Mouse (Mus musculus) lung, postnatal 36 days (tissue): ENCODE data around the gene Atp1b1.

ENCODE experiments used
- DNase-seq: peaks from one replicate; pipeline ENCODE4 v3.0.0; 2022; ENCODE audit warnings: mixed read lengths

Atp1b1 gene

DNA sequence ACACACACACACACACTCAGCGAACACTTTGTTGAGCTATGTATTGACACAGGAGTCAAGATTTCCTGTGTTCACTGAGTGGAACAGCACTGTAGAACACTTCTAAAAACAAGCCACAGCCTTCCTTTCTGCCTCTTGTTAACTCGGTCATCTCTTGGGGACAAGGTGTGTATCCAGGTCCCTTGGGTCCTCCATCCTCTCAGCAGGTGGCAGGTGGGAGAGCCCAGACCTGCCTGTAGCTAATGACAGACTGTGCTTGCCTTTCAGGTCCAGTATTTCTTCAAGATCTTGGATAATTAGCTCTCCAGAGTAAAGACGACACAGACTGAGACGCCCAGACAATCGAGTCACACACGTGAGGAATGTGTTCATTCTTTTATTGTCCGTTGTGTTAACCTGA is 21.4 kb downstream of the Atp1b1 start:
- no peak for DNase-seq

DNA sequence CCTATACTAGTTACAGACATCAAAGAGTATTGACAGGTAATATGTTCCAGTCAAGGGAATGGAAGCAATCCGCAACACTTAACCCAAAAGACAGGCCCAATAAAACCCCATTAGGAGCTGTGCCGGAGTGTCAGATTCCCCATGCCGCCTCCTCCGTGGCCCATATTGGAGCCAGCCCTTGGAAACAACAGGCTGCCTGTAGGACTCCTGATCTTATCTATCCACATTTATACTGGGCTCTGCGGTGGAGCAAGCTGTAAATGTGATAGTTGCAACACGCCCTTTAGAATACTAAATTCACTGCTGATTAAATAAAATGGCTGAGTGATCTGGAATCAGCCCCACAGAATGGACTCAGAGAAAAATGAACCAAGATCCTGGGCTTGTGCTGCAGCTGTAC is 24.1 kb downstream of the Atp1b1 start:
- no peak for DNase-seq

DNA sequence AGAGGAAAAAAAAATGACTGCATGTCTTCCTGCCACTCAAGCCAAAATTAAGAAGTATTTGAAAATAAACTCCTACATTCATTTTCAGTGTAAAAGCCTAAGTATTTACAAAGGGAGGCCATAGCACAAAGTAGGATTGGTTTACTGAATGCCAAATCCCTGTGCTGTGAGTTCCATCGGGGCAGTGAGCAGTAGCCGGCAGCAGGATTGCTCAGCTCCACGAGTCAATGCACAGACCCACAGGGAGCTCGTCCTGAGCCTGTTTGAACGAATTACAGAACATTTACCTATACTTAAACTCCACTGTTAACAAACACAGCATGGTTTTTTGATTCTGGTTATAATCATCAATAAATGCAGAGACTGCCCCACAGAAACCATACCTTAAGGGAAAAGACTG is 25.5 kb downstream of the Atp1b1 start:
- DNase-seq: no peak

DNA sequence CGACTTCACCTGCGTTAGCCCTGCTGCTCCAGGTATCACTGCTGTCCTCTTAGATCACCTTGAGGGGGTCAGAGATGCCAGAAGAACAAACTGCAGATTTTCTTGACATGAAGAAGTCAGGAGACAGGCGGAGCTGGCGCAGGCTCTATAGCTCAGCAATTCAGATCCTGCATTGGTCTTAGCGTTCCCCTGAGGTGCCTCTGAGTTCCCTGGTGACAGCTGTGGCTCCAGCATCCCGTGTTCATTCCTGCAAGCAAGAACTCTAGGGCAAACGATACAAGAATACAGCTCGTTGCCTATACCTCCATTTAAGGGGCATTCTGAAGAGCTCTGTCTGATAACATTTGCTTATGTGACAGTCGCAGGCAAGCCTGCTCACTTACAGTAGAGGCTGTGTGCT is 29.5 kb downstream of the Atp1b1 start:
- no peak for DNase-seq

DNA sequence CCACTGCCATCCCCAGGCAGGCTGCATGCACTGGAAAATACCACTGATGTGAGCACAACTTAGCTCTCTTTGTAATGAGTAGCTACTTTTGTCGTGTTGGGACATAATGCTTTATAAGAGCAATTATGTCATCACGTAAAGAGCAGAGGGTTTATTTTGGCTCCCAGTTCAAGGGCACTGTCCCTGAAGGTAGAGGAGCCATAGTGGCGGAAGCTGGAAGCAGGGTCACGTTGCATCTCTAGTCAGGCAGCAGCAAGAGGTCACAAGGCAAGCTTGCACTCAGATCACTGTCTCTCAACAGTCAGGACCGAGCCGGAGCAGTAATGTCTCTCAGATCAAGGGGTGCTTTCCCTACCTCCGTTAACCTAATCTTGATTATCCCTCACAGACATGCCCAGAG is 30.4 kb downstream of the Atp1b1 start:
- no peak for DNase-seq

DNA sequence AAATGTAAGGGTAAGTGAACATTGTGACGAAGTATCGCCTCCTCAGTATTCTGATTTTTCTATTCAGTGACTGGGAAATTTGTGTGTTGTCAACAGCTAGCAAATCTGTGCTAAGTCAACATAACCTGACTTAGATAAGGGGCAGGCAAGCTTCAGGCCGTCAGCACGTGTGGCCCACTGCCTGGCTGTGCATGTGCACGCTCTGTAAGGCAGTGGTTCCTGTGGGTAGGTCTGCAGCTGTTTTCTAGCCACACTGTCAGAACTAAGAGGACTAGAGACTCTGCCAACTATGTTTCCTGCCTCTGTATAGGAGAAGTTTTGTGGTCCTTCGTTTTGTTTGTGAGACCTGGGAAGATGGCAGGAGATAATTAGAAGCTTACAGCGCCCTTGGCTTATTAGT is 31.9 kb downstream of the Atp1b1 start:
- DNase-seq: no peak

DNA sequence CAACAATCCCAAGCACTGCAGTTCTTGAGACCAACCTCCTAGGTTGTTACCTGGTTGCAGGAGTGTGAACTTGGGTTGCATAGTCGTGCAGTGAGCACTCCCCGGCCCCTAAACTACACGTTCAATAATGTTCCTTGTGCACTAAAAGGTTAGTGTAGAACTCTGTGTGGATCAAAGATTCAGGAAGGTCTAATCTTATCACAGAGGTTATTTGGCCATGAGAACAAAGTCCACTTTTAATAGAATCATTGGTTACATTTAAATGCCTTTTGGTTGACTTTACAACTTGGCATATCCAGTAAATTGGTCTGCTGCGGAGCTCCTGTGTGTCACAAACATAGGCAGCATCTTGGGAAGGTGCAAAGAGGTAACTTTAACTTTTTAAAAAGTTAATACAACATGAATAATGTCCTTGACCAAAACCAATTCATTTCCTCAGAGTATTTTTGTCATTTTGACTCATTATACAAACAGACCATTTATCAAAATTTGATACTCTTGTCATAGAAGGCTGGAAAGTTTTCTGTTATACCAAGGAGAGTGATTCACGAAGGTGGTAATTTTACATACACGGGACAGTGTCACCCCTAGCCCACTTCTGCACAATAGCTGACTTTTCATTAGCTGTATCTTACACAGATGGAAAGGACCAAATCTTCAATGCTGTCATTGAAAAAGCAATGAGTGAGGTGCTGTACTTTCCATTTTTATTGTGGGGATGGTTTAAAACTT is 37.4 kb downstream of the Atp1b1 start:
- DNase-seq: no peak

DNA sequence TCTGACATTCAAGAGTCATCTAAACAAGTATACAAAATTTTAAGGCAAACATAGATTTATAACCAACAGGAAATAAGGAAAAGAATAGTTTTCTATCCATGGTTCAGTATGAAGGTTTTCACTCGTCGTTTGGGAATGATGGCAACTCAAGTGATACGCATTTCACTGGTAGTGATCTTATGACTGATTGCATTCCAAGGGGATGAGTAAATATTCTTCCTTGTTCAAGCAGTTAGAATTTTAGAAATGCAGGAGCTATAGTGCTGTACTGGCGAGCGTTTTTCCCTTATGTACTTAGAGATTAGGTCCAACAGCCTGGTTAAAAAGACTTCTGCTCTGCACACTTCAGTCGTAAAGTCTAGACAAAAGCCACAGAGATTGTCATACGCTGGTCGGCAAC is 38.8 kb downstream of the Atp1b1 start:
- DNase-seq: no peak

DNA sequence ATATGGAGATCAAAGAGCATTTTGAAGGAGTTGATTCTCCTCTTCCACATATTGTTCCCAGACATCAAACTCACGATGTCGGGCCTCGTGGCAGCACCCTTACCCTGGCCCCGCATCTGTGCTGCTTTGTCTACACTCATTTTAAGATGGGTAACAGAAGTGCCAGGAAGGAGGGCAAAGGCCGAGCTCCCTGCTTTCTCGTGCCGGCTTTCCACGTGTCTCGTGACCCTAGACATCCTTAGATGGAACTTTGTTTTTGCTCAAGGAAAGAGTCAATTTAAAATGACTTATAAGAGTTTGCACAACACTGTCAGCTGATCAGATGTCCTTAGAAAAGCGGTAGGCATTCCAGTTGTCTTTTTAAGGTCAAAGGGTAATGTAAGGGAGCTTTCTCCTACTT is 39.8 kb downstream of the Atp1b1 start:
- DNase-seq: no peak

DNA sequence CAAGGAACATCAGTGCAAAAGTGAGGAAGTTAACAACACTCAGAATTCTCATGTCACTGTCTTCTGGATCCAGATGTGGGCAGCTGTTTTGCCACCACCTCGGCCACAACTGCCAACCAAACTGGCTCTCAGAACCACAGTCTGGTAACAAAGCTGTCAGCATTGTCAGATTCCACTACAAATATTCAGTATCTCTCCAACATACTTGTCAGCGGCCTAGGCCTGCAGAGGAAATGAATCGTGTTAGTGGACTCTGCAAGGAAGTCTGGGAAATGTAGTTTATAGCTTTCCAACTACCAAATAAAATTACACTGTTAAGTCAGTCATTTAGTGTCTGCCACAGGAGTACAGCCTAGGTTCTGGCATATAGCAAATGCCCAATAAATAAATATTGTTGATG is 40.6 kb downstream of the Atp1b1 start:
- no peak for DNase-seq

DNA sequence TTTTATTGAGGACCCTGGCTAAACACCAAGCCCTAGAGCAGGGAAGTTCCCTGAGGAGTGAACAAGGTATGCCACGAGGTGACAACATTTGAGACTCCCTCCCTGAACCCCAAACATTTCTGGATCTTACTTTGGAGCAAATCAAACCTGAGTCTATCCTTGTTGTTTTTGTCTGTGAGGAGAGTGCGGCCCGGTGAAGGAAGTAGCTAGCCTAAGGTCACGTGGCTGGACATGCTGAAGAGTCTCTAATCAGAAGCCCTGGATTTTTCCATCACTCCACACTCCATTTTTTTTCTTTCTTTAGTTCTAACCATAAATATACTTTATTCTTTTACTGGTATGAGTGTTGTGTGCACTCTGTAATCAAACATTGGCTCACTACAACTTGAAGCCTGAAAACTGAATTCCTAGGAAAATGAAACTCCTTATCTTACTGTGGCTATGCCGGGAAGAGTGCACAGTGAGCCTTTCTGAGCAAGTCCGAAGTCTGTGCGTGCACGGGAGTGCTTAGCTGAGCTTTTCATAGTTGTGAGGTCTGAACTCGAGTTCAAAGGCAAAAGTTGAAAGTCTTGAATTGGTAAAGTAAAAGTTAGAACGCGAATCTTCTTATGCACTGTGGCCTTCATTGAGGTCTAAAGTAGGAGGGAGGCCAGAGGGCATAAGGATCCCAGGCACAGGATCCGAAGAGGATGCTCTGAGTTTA is 41.3 kb downstream of the Atp1b1 start:
- DNase-seq: no peak

DNA sequence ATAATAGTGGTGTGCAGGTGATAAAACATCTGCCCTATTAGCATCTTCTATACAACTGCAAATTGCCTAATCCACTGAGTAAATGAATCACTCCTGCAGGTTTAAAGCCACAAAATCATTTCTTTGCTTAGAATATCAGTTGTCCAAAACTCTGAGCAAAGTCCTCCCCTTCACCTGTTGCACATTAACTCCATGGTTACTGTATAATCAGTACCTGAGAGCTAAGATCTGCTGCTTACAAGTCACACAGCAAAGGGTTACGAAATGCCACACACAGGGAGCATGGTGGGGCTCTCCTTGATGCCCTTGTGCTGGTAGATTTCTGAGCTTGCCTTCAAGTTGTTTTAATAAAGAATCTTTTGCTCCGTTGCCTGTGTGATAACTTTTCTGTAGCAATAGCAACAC is 42.8 kb downstream of the Atp1b1 start:
- DNase-seq: no peak

DNA sequence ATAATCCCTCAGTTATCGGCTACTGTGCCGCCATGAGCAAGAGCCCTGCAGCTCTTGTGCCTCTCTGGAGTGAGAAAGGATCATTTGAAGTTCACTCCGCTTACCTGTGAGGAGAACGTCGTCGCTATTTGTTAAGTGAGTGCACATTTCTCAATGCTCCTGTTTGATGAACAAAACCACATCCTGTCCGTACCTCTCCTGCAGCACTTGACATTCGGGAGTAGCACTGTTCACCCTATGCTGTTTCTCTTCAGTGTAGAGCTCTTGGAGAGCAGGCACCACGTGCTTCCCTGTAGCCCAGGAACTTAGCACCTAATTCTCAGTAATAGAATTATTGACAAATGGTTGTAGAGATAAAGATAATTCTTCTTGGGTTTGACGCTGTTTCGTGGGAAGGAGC is 44.5 kb downstream of the Atp1b1 start:
- DNase-seq: peak; percentile 65

DNA sequence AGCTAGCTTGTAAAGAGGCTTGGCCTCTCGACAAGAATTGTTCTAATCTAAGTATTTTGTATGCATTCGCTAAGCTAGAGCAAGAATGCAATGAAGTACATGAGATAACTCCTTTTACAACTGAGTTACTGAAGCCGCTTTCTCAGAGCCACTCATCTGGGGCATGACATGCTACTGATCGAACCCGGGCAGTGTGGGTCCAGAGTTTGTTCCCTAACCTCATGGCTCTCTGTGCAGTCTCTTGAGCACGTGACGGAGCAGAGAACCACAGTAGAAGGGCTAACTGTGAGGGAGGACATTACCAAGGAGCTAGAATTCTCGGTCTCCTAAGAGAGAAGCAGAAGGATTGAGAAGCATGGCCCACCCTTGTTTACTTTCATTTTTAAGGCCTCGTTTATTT is 45.2 kb downstream of the Atp1b1 start:
- no peak for DNase-seq

DNA sequence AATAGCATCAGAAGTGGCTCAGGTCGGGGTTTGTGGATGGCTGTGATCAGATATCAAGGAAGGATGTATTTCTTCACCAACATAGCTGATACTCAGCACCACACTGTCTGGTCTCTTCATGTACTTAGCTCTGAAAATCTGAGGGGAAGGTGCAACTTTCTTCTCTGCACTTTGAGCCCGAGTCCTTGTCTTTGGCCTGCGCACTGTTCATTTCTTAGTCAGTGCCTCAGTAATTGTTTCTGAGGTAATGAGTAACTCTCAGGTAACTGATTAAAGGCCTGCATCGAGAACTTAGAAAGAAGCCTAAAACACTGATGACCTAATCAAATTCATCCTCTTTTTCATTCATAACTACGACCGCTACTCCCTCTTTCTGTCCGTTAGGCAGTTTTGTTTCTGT is 46.8 kb downstream of the Atp1b1 start:
- no peak for DNase-seq

DNA sequence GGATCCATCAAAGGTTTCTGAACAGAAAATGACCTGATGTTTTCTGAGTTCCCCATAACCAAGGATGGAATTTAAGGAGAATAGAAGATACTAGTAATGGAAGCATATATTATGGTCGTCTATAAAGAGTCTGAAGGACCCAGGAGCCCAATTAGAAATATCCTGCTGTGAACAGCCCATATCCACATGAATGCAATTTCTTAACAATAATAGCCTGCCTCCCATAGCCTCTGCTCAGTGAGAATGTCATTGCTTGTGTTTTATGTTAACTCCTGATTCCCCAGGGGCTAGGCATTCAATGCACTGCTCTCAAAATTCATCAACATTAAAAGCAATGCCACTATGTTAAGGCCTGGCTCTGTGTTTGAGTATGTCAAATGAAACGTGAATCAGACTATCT is 49.5 kb downstream of the Atp1b1 start:
- DNase-seq: no peak

DNA sequence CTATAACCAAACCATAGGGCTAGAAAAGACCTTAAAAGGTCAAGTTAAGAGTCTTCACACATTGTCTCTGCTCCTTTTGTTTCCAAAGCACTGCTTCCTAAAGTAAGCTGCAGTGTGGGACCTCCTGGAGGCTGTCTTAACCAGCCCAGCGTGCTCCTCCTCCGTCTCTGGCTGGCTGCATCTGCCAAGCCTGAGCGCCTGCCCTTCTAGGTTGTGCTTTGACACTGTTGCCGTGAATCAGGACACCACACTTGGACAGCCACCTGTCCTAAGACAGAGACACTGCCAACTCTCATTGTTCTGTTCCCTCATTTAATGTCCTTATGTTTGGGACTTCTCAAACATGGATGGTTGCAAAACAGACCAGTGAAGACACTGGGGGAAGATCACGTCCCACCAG is 51.6 kb downstream of the Atp1b1 start:
- DNase-seq: no peak

DNA sequence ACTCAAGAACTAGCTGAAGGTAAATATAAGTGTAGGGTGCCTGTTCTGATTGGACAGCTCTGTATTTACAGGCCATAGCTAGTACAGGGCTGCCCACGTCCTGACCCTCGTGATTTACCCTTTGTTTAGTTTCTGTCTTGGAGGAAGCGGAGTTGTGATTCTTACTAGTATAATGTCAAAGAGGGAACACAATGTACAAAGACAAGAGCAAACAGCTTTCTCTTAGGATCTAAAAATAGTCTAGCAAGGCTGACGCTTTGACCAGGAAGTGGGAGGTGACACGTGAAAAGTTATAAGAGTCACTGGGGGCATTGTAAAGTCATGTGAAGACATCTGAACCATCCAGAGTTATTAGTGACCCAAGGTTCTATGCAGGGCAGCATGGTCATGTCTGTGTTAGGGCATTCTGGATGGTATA is 52.8 kb downstream of the Atp1b1 start:
- DNase-seq: peak; percentile 27

DNA sequence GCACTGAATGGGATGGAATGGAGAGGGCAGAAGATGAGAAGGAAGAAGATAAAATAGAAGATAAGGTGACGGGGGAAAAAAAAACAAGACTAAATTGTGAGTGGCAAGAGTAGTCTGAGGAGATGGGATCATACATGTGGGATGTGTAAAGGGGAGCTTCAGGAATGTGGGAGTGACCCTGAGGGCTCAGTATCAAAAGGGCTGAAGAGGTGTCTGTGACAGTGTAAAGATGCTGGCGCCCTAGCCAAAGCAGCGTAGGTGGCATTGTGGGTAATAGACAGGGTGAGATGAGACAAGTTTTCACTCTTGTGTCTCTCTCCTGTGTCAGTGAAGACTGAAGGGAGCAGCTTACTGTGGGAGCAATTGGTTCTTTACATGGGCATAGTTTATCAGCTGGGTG is 58.6 kb downstream of the Atp1b1 start:
- DNase-seq: peak; percentile 2

DNA sequence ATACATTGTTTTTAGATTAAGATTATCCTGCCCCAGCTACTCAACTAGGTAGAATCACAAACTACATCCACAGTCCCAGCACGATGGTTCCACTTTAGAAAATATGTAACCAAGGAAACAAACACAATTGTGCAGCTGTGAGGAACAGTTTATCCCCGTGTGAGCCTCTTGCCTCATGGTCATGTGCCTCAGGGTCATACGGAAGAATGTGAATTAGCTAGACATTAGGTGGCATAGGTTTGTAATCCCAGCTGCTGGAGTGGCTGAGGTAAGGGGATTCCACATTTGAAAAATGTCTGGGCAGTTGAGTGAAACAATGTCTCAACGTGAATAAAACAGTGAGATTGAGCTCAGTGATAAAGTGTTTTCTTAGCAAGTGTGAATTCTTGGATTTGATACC is 60.5 kb downstream of the Atp1b1 start:
- DNase-seq: no peak

DNA sequence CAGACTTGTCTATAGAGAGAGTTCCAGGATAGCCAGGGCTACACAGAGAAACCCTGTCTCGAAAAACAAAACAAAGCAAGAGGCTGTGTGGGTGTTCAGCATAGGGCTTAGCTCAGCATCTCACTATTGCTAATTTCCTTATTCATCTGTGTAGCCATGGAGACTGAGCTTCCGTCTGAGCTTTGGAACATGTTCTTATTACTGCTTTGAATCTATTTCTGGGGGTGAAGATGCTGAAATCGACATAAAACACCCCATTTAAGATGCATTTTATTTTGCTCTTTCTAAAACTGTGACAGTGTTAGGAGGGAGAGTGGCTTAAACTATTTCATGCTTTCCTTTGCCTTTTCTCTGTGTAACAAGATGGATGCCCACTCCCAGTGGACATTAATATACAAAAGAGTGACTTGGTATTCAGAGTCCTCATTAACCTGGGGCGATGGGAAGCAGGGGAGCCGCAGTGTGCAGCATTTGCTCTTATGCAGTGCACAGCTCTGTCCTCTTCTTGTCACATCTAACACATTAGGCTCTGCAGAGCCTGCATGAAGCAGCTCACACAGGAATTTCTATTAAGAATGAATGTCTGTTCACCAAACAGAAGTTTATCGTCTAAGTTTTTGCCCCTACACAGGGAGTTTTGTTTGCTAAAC is 62.9 kb downstream of the Atp1b1 start:
- DNase-seq: no peak

DNA sequence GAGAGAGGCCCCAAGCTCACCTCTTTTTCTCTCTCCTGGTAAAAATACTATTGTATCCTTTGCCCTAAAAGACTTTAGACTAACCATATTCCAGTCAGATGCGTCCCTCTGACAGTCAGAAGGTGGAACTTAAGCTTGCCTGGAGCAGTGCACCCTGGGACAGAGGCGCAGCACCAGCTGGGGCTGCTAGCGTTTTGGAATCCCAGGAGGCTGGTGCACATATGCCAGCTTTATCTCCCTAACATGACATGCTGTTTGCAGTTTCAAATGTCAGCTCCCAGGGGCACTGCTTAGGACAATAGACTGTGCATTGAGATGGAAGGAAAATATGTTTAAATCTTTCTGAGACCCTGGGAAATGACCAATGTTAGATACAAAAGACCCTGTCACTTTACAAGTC is 66.0 kb downstream of the Atp1b1 start:
- DNase-seq: no peak

DNA sequence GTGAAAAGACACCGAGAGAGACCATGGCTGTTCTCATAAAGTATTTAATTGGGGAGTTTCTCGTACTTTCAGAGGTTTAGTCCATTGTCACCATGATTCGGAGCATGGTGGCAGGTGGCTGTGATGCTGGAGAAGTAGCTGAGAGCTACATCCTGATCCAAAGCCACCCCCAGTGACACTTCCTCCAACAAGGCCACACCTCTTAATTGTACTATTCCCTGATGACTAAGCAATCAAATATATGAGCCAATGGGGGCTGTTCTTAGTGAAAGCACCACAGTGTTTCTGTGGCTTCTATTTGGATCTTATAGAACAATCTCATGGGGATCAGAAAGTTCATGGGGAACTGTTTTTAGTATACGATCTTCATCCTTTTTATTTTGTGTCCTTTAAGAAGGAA is 68.4 kb downstream of the Atp1b1 start:
- DNase-seq: no peak
